Mouse (Mus musculus) heart, embryonic 15.5 days (tissue): ENCODE data around the gene Epha10. TPM values are rescaled to one million over a fixed set of nuclear protein-coding genes. Genes with fewer than 3 reads are reported as not detected.

Experiments
- ATAC-seq: fragments of 200-750 bp; cut with Nextera tagmentation; replicated peaks from 2 replicates; pipeline ENCODE4 v1.8.0; 2017; ENCODE audit warnings: low read depth, moderate TSS enrichment; ENCODE audit not compliant: insufficient number of reproducible peaks, insufficient read depth, low FRiP score
- H3K27ac ChIP-seq: fragments of 300-500 bp; sonication (generic); 2 replicates; pipeline ENCODE4 v1.5.1; 2015; ENCODE audit warnings: mild to moderate bottlenecking, inconsistent platforms
- H3K27me3 ChIP-seq: fragments of 300-500 bp; sonication (generic); 2 replicates; pipeline ENCODE4 v1.6.1; 2015; ENCODE audit warnings: inconsistent platforms
- H3K36me3 ChIP-seq: fragments of 300-500 bp; sonication (generic); 2 replicates; pipeline ENCODE4 v1.6.1; 2015; ENCODE audit warnings: mild to moderate bottlenecking, inconsistent platforms
- H3K4me1 ChIP-seq: fragments of 300-500 bp; sonication (generic); replicated peaks from 2 replicates; pipeline ENCODE4 v1.6.1; 2015; ENCODE audit warnings: inconsistent platforms
- H3K4me2 ChIP-seq: fragments of 300-500 bp; sonication (generic); 2 replicates; pipeline ENCODE4 v1.6.1; 2015; ENCODE audit warnings: inconsistent platforms, mild to moderate bottlenecking, moderate library complexity
- H3K4me3 ChIP-seq: fragments of 300-500 bp; sonication (generic); 2 replicates; pipeline ENCODE4 v1.5.1; 2015; ENCODE audit warnings: mild to moderate bottlenecking, inconsistent platforms
- H3K9ac ChIP-seq: fragments of 300-500 bp; sonication (generic); 2 replicates; pipeline ENCODE4 v1.6.1; 2015; ENCODE audit warnings: mild to moderate bottlenecking, inconsistent platforms
- H3K9me3 ChIP-seq: fragments of 300-500 bp; sonication (generic); replicated peaks from 2 replicates; pipeline ENCODE4 v1.6.1; 2016; ENCODE audit warnings: inconsistent platforms
- WGBS: fragments of 180-500 bp; shearing (Covaris S2); methylation state at CpG from one replicate; pipeline ENCODE4 v1.1.7; 2015; ENCODE audit warnings: mixed read lengths; 5-methylcytosine and 5-hydroxymethylcytosine counted together
- polyA plus RNA-seq: library from polyadenylated mRNA; unstranded; fragments of >200 nt; fragmentation: Nextera tagmentation; extraction: Ambion mirVana; gene quantifications from 2 replicates; pipeline ENCODE4 v1.2.1, GENCODE M21; 2015

Gene Epha10
- polyA plus RNA-seq, result 0.10 TPM in 1 of 2 replicates, not detected in the other

- H3K9ac ChIP-seq, result no peak within 1 kb of the TSS
These were observed at the start of gene Epha10 for GRCm38 (mm10) chr4:124880599-124880998. Gene Epha10, plus strand, starts transcription at chr4:124880899.

GRCm38 (mm10) chr4:124832796-124833195 is 47.9 kb upstream of the Epha10 start:
- 92% methylated on average over 10 of the region's 10 CpGs for WGBS
- Histone ChIP-seq H3K4me1 (no peaks in the 10 kb centered on the region), H3K4me2 (no peak overlapping the region), H3K9ac (no peak overlapping the region), H3K9me3 (no peaks in the 10 kb centered on the region), H3K4me3 (no peak overlapping the region), H3K27ac (no peak overlapping the region), H3K27me3 (no peaks in the 10 kb centered on the region), H3K36me3 (peaks cover 16% of the 10 kb centered on the region; the same call in 1 of the 2 replicates)
- ATAC-seq, result no peak

More at GRCm38 (mm10) chr4:124880599-124880998, at the start of gene Epha10:
- H3K36me3 ChIP-seq, result no peaks in the 10 kb centered on the region
- H3K27me3 ChIP-seq, result peaks cover 67% of the 10 kb centered on the region
- ATAC-seq, result no peak
- no peaks in the 10 kb centered on the region for H3K9me3 ChIP-seq
- H3K27ac ChIP-seq, result no peak within 1 kb of the TSS
- H3K4me1 ChIP-seq, result peaks cover 10% of the 10 kb centered on the region
- H3K4me2 ChIP-seq, result peak within 1 kb of the TSS; percentile 51
- WGBS, result 8% methylated on average over 11 of the region's 11 CpGs
- peak within 1 kb of the TSS; percentile 31 for H3K4me3 ChIP-seq

- Histone ChIP-seq H3K4me3 (no peak overlapping the region), H3K27ac (no peak overlapping the region), H3K4me2 (no peak overlapping the region), H3K27me3 (no peaks in the 10 kb centered on the region), H3K36me3 (peaks cover 40% of the 10 kb centered on the region), H3K9ac (no peak overlapping the region), H3K4me1 (no peaks in the 10 kb centered on the region), H3K9me3 (no peaks in the 10 kb centered on the region)
- WGBS, result 73% methylated on average over 14 of the region's 14 CpGs
- ATAC-seq, result no peak
These were observed 42.5 kb upstream of the Epha10 start for GRCm38 (mm10) chr4:124838035-124838700.

GRCm38 (mm10) chr4:124840998-124841397 is 39.7 kb upstream of the Epha10 start:
- no peak for ATAC-seq
- no peak overlapping the region for H3K4me2 ChIP-seq
- H3K4me3 ChIP-seq, result no peak overlapping the region
- H3K27ac ChIP-seq, result no peak overlapping the region
- no peak overlapping the region for H3K9ac ChIP-seq
- H3K36me3 ChIP-seq, result peaks cover 40% of the 10 kb centered on the region
- no peaks in the 10 kb centered on the region for H3K4me1 ChIP-seq
- WGBS, result 95% methylated on average over 1 of the region's 1 CpGs
- H3K9me3 ChIP-seq, result no peaks in the 10 kb centered on the region
- no peaks in the 10 kb centered on the region for H3K27me3 ChIP-seq

GRCm38 (mm10) chr4:124843493-124843892 is 37.2 kb upstream of the Epha10 start:
- Histone ChIP-seq H3K27me3 (no peaks in the 10 kb centered on the region), H3K9ac (no peak overlapping the region), H3K4me3 (no peak overlapping the region), H3K36me3 (peaks cover 27% of the 10 kb centered on the region), H3K9me3 (no peaks in the 10 kb centered on the region), H3K4me2 (no peak overlapping the region), H3K27ac (no peak overlapping the region), H3K4me1 (peaks cover 2% of the 10 kb centered on the region; the same call in 1 of the 2 replicates)
- WGBS, result 47% methylated on average over 11 of the region's 11 CpGs
- ATAC-seq, result no peak

- 9% methylated on average over 8 of the region's 8 CpGs for WGBS
- Histone ChIP-seq H3K4me2 (no peak overlapping the region), H3K27me3 (no peaks in the 10 kb centered on the region), H3K4me3 (no peak overlapping the region), H3K4me1 (peaks cover 22% of the 10 kb centered on the region), H3K9me3 (no peaks in the 10 kb centered on the region), H3K27ac (no peak overlapping the region), H3K36me3 (peaks cover 6% of the 10 kb centered on the region; the same call in 1 of the 2 replicates), H3K9ac (no peak overlapping the region)
- ATAC-seq, result no peak
These were observed 33.1 kb upstream of the Epha10 start for GRCm38 (mm10) chr4:124847573-124847972.

- ATAC-seq, result peak; percentile 15; the same call in 1 of the 2 replicates
- H3K9ac ChIP-seq, result peak overlapping the region; percentile 83
- 2% methylated on average over 24 of the region's 24 CpGs for WGBS
- H3K4me3 ChIP-seq, result peak overlapping the region; percentile 80
- peaks cover 24% of the 10 kb centered on the region for H3K4me1 ChIP-seq
- H3K36me3 ChIP-seq, result peaks cover 10% of the 10 kb centered on the region; the same call in 1 of the 2 replicates
- H3K9me3 ChIP-seq, result no peaks in the 10 kb centered on the region
- H3K27ac ChIP-seq, result peak overlapping the region; percentile 89
- peak overlapping the region; percentile 82 for H3K4me2 ChIP-seq
- no peaks in the 10 kb centered on the region for H3K27me3 ChIP-seq
These were observed 31.0 kb upstream of the Epha10 start for GRCm38 (mm10) chr4:124849631-124850260.

GRCm38 (mm10) chr4:124850261-124850913 is 30.3 kb upstream of the Epha10 start, which contains the start of gene Yrdc:
Gene Yrdc, plus strand, starts transcription at chr4:124850679.
- peak within 1 kb of the TSS; percentile 83 for H3K9ac ChIP-seq
- under 1% methylated on average over 80 of the region's 90 CpGs for WGBS
- peak within 1 kb of the TSS; percentile 89 for H3K27ac ChIP-seq
- H3K36me3 ChIP-seq, result peaks cover 13% of the 10 kb centered on the region; the same call in 1 of the 2 replicates
- H3K9me3 ChIP-seq, result no peaks in the 10 kb centered on the region
- peak within 1 kb of the TSS; percentile 80 for H3K4me3 ChIP-seq
- peaks cover 24% of the 10 kb centered on the region for H3K4me1 ChIP-seq
- peak within 1 kb of the TSS; percentile 82 for H3K4me2 ChIP-seq
- no peaks in the 10 kb centered on the region for H3K27me3 ChIP-seq
- peak; percentile 91 for ATAC-seq

- peaks cover 24% of the 10 kb centered on the region for H3K4me1 ChIP-seq
- H3K4me3 ChIP-seq, result peak within 1 kb of the TSS; percentile 80
- H3K9me3 ChIP-seq, result no peaks in the 10 kb centered on the region
- peak within 1 kb of the TSS; percentile 89 for H3K27ac ChIP-seq
- H3K27me3 ChIP-seq, result no peaks in the 10 kb centered on the region
- peak within 1 kb of the TSS; percentile 83 for H3K9ac ChIP-seq
- peak; percentile 66 for ATAC-seq
- peaks cover 19% of the 10 kb centered on the region; the same call in 1 of the 2 replicates for H3K36me3 ChIP-seq
- H3K4me2 ChIP-seq, result peak within 1 kb of the TSS; percentile 82
- under 1% methylated on average over 74 of the region's 75 CpGs for WGBS
These were observed 29.6 kb upstream of the Epha10 start, which contains the start of gene 1110065P20Rik for GRCm38 (mm10) chr4:124850933-124851658. Gene 1110065P20Rik, minus strand, starts transcription at chr4:124851196.

GRCm38 (mm10) chr4:124856294-124856693 is 24.4 kb upstream of the Epha10 start:
- Histone ChIP-seq H3K4me2 (no peak overlapping the region), H3K9ac (no peak overlapping the region), H3K27ac (no peak overlapping the region), H3K9me3 (no peaks in the 10 kb centered on the region), H3K27me3 (peaks cover 8% of the 10 kb centered on the region), H3K4me1 (peaks cover 14% of the 10 kb centered on the region), H3K36me3 (peaks cover 19% of the 10 kb centered on the region; the same call in 1 of the 2 replicates), H3K4me3 (no peak overlapping the region)
- ATAC-seq, result no peak
- WGBS, result 90% methylated on average over 8 of the region's 8 CpGs
